In the genomic region with DNA sequence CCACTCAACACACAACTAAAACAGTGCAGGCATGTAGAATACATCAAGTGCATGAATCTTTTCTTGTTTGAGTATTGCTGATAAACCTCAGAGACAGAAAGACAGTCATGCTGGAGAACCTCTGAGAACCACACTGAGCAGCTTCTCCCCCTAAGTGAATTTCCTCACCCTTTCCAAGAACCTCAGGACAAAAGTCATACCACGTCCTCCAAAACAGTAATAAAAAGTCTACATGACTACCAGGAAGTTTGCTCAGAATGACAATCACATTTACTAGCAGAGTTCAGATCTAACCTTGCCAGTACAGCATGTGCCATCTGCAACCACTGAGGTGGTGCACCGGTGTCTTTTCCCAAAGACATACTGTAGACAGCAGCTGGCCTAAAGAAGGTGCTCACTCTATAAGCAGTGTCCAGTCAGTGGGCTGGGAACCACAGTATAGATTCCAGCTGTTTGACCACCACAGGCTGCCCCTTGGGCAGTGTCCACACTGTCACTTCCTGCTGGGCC, we compare ENCODE assay signal across 18 mouse cellular contexts. TPM values are rescaled to one million over a fixed set of nuclear protein-coding genes. Genes with fewer than 3 reads are reported as not detected.
DNase-seq lines count a peak whose midpoint lies in the region; ATAC-seq and TF ChIP-seq lines count a peak whose summit lies in the region.
"Had no signal": no experiment of that assay in that cellular context is flagged by ENCODE, and none has a peak within 500 bp of the region (broad histone marks: within the 10 kb centered on the region; RNA-seq: fewer than 3 reads in every experiment).

No protein-coding gene starts in this region.

- 98% methylated on average over 2 of the region's 2 CpGs for WGBS in hindbrain, embryonic 12.5 days
- 95% methylated on average over 2 of the region's 2 CpGs for WGBS in hindbrain, embryonic 13.5 days
- WGBS in liver, embryonic 13.5 days (ENCODE audit: insufficient replicate concordance): 63% methylated on average over 2 of the region's 2 CpGs
- 68% methylated on average over 2 of the region's 2 CpGs for WGBS in liver, postnatal 0 days (ENCODE audit: insufficient replicate concordance)
- WGBS in intestine, embryonic 15.5 days: 63% methylated on average over 2 of the region's 2 CpGs
- 94% methylated on average over 2 of the region's 2 CpGs for WGBS in midbrain, postnatal 0 days

- DNase-seq in liver, embryonic 13.5 days: no peak
- DNase-seq in liver, postnatal 0 days: no peak
- DNase-seq in midbrain, postnatal 0 days (ENCODE audit: low spot score): no peak
- no peak for DNase-seq in lung, adult 18-20 months
- DNase-seq: adrenal gland, postnatal 36 days; cerebellum, adult 18-20 months; gastrocnemius, adult 2 months; kidney, postnatal 25 days; spleen, adult 18-20 months; thymus, postnatal 36 days had no signal

- no peak overlapping the region for H3K4me3 ChIP-seq in hindbrain, embryonic 12.5 days
- H3K4me3 ChIP-seq in hindbrain, embryonic 13.5 days: no peak overlapping the region
- H3K4me3 ChIP-seq in liver, embryonic 13.5 days (replicated peaks): no peak overlapping the region
- H3K4me3 ChIP-seq in liver, postnatal 0 days (ENCODE audit: low read depth, low read length): no peak overlapping the region
- H3K4me3 ChIP-seq in intestine, embryonic 15.5 days (replicated peaks): no peak overlapping the region
- no peak overlapping the region for H3K4me3 ChIP-seq in midbrain, postnatal 0 days (ENCODE audit: low read depth, low read length)
- H3K4me3 ChIP-seq: erythroblast, embryonic 14.5 days; gastrocnemius, adult 2 months; heart, embryonic 12.5 days; neural tube, embryonic 13.5 days had no signal

- no peaks in the 10 kb centered on the region for H3K27me3 ChIP-seq in hindbrain, embryonic 12.5 days
- no peaks in the 10 kb centered on the region for H3K27me3 ChIP-seq in hindbrain, embryonic 13.5 days
- no peaks in the 10 kb centered on the region for H3K27me3 ChIP-seq in liver, embryonic 13.5 days
- H3K27me3 ChIP-seq in liver, postnatal 0 days (ENCODE audit: insufficient read depth, low read length): no peaks in the 10 kb centered on the region
- H3K27me3 ChIP-seq in intestine, embryonic 15.5 days (replicated peaks): no peaks in the 10 kb centered on the region
- no peaks in the 10 kb centered on the region for H3K27me3 ChIP-seq in midbrain, postnatal 0 days (ENCODE audit: insufficient read depth, low read length)
- H3K27me3 ChIP-seq: heart, embryonic 12.5 days; neural tube, embryonic 13.5 days had no signal

- no peaks in the 10 kb centered on the region for H3K9me3 ChIP-seq in hindbrain, embryonic 12.5 days (replicated peaks)
- no peaks in the 10 kb centered on the region for H3K9me3 ChIP-seq in hindbrain, embryonic 13.5 days
- no peaks in the 10 kb centered on the region for H3K9me3 ChIP-seq in liver, embryonic 13.5 days (replicated peaks)
- H3K9me3 ChIP-seq in liver, postnatal 0 days (ENCODE audit: low read length): no peaks in the 10 kb centered on the region
- no peaks in the 10 kb centered on the region for H3K9me3 ChIP-seq in intestine, embryonic 15.5 days
- no peaks in the 10 kb centered on the region for H3K9me3 ChIP-seq in midbrain, postnatal 0 days (ENCODE audit: low read length)
- H3K9me3 ChIP-seq: heart, embryonic 12.5 days; neural tube, embryonic 13.5 days had no signal

- H3K36me3 ChIP-seq in hindbrain, embryonic 12.5 days: no peaks in the 10 kb centered on the region
- H3K36me3 ChIP-seq in hindbrain, embryonic 13.5 days: no peaks in the 10 kb centered on the region
- H3K36me3 ChIP-seq in liver, embryonic 13.5 days: no peaks in the 10 kb centered on the region
- H3K36me3 ChIP-seq in liver, postnatal 0 days (replicated peaks; ENCODE audit: insufficient read depth, low read length): no peaks in the 10 kb centered on the region
- no peaks in the 10 kb centered on the region for H3K36me3 ChIP-seq in intestine, embryonic 15.5 days
- H3K36me3 ChIP-seq in midbrain, postnatal 0 days (ENCODE audit: insufficient read depth, low read length): no peaks in the 10 kb centered on the region
- H3K36me3 ChIP-seq: heart, embryonic 12.5 days; neural tube, embryonic 13.5 days had no signal

- no peak for TF ChIP-seq EP300 in liver, postnatal 0 days (IDR thresholded peaks at IDR 0.05; ENCODE audit: low read depth)

- H3K4me1 ChIP-seq in hindbrain, embryonic 12.5 days: peaks cover 26% of the 10 kb centered on the region
- H3K4me1 ChIP-seq in hindbrain, embryonic 13.5 days (replicated peaks): peaks cover 31% of the 10 kb centered on the region
- H3K4me1 ChIP-seq in liver, embryonic 13.5 days (replicated peaks): peaks cover 27% of the 10 kb centered on the region
- peaks cover 3% of the 10 kb centered on the region; the same call in 1 of the 2 replicates for H3K4me1 ChIP-seq in liver, postnatal 0 days (ENCODE audit: insufficient read depth)
- H3K4me1 ChIP-seq in intestine, embryonic 15.5 days (replicated peaks): peaks cover 36% of the 10 kb centered on the region
- peaks cover 2% of the 10 kb centered on the region; the same call in 1 of the 2 replicates for H3K4me1 ChIP-seq in midbrain, postnatal 0 days (ENCODE audit: insufficient read depth, low read length)

- ATAC-seq in hindbrain, embryonic 12.5 days (ENCODE audit: low FRiP score): 0 out of 2 replicates have a peak, but pooled peaks have one; percentile 16
- ATAC-seq in hindbrain, embryonic 13.5 days (ENCODE audit: low FRiP score): no peak; the same call in 1 of the 2 replicates
- ATAC-seq in liver, embryonic 13.5 days (ENCODE audit: low read depth): peak; percentile 17; the same call in 1 of the 2 replicates
- ATAC-seq in liver, postnatal 0 days: no peak
- peak; percentile 55 for ATAC-seq in intestine, embryonic 15.5 days
- ATAC-seq in midbrain, postnatal 0 days (ENCODE audit: low FRiP score): 0 out of 2 replicates have a peak, but pooled peaks have one; percentile 14

- TF ChIP-seq CTCF in liver, postnatal 0 days (IDR thresholded peaks at IDR 0.05; ENCODE audit: low read depth): no peak
- TF ChIP-seq CTCF in midbrain, postnatal 0 days (IDR thresholded peaks at IDR 0.05): no peak

- H3K27ac ChIP-seq in hindbrain, embryonic 12.5 days: no peak overlapping the region
- no peak overlapping the region for H3K27ac ChIP-seq in hindbrain, embryonic 13.5 days
- no peak overlapping the region for H3K27ac ChIP-seq in liver, embryonic 13.5 days
- H3K27ac ChIP-seq in liver, postnatal 0 days (ENCODE audit: low read depth): no peak overlapping the region
- H3K27ac ChIP-seq in intestine, embryonic 15.5 days: peak overlapping the region; percentile 15; the same call in 1 of the 2 replicates
- H3K27ac ChIP-seq in midbrain, postnatal 0 days (ENCODE audit: low read depth, low read length): no peak overlapping the region
- H3K27ac ChIP-seq: gastrocnemius, adult 2 months; hindbrain, postnatal 0 days; liver, embryonic 14.5 days; neural tube, embryonic 13.5 days had no signal

- no peak overlapping the region for H3K9ac ChIP-seq in hindbrain, embryonic 12.5 days
- H3K9ac ChIP-seq in hindbrain, embryonic 13.5 days: no peak overlapping the region
- H3K9ac ChIP-seq in liver, embryonic 13.5 days: no peak overlapping the region
- no peak overlapping the region for H3K9ac ChIP-seq in liver, postnatal 0 days (replicated peaks)
- H3K9ac ChIP-seq in intestine, embryonic 15.5 days: no peak overlapping the region
- no peak overlapping the region for H3K9ac ChIP-seq in midbrain, postnatal 0 days (replicated peaks; ENCODE audit: low read length, poor library complexity, severe bottlenecking)
- H3K9ac ChIP-seq: heart, embryonic 12.5 days; liver, embryonic 14.5 days; neural tube, embryonic 13.5 days had no signal

- H3K4me2 ChIP-seq in hindbrain, embryonic 12.5 days (replicated peaks): no peak overlapping the region
- no peak overlapping the region for H3K4me2 ChIP-seq in hindbrain, embryonic 13.5 days
- H3K4me2 ChIP-seq in liver, embryonic 13.5 days: no peak overlapping the region
- no peak overlapping the region for H3K4me2 ChIP-seq in liver, postnatal 0 days (ENCODE audit: low read depth, low read length)
- no peak overlapping the region for H3K4me2 ChIP-seq in intestine, embryonic 15.5 days (replicated peaks)
- H3K4me2 ChIP-seq in midbrain, postnatal 0 days (ENCODE audit: low read depth, low read length, poor library complexity, severe bottlenecking): no peak overlapping the region
- H3K4me2 ChIP-seq: heart, embryonic 12.5 days; neural tube, embryonic 13.5 days had no signal

RNA-seq across cellular contexts. Expression of gene Adgra3, which starts 27.0 kb away (rescaled TPM):
- 44.6 and 46.8 TPM in 2 replicates for polyA plus RNA-seq in hindbrain, embryonic 12.5 days (2016; fragmentation: Nextera tagmentation; extraction: Ambion mirVana)
- 17.7 and 19.6 TPM in 2 replicates for polyA plus RNA-seq in hindbrain, embryonic 13.5 days (2015; fragmentation: Nextera tagmentation; extraction: Ambion mirVana)
- polyA plus RNA-seq in liver, embryonic 13.5 days (2015; fragmentation: Nextera tagmentation; extraction: Ambion mirVana): 4.6 and 4.9 TPM in 2 replicates
- polyA plus RNA-seq in liver, postnatal 0 days (2015; fragmentation: Nextera tagmentation; extraction: Ambion mirVana): 2.3 and 2.7 TPM in 2 replicates
- polyA plus RNA-seq in intestine, embryonic 15.5 days (2015; fragmentation: Nextera tagmentation; extraction: Ambion mirVana): 19.3 and 19.4 TPM in 2 replicates
- 37.5 and 41.4 TPM in 2 replicates for total RNA-seq in midbrain, postnatal 0 days (2014; rRNA removed)
- polyA plus RNA-seq in midbrain, postnatal 0 days (2015; fragmentation: Nextera tagmentation; extraction: Ambion mirVana): 7.1 and 8.1 TPM in 2 replicates

Comparison
In these comparisons a context has a peak if more than half of its experiments do, and no peak if none do; other contexts are left out.
1. ATAC-seq: peak in hindbrain, embryonic 12.5 days (single experiment), liver, embryonic 13.5 days (single experiment), intestine, embryonic 15.5 days (single experiment) and midbrain, postnatal 0 days (single experiment); none in hindbrain, embryonic 13.5 days (single experiment) and liver, postnatal 0 days (single experiment).